Comparison of ENCODE assay signal across 17 mouse cellular contexts in genomic region chr2:25656691-25657090, GRCm38 (mm10). TPM values are rescaled to one million over a fixed set of nuclear protein-coding genes. Genes with fewer than 3 reads are reported as not detected.
DNase-seq lines count a peak whose midpoint lies in the region; ATAC-seq lines count a peak whose summit lies in the region.
"Had no signal": no experiment of that assay in that cellular context is flagged by ENCODE, and none has a peak within 500 bp of the region (broad histone marks: within the 10 kb centered on the region; RNA-seq: fewer than 3 reads in every experiment).

No protein-coding gene starts in this region.

- H3K4me2 ChIP-seq in midbrain, embryonic 15.5 days: no peak overlapping the region
- no peak overlapping the region for H3K4me2 ChIP-seq in midbrain, embryonic 11.5 days
- H3K4me2 ChIP-seq: embryonic facial prominence, embryonic 12.5 days; forebrain, embryonic 13.5 days; heart, embryonic 13.5 days; limb, embryonic 15.5 days had no signal

- no peaks in the 10 kb centered on the region for H3K36me3 ChIP-seq in midbrain, embryonic 15.5 days (replicated peaks)
- no peaks in the 10 kb centered on the region for H3K36me3 ChIP-seq in midbrain, embryonic 11.5 days (ENCODE audit: control insufficient read depth, insufficient read depth, low read length)
- H3K36me3 ChIP-seq: embryonic facial prominence, embryonic 12.5 days; heart, embryonic 13.5 days; limb, embryonic 15.5 days had no signal

- ATAC-seq in midbrain, embryonic 15.5 days (replicated peaks): no peak
- ATAC-seq in midbrain, embryonic 11.5 days (ENCODE audit: low FRiP score): no peak
- ATAC-seq: forebrain, embryonic 13.5 days; hindbrain, embryonic 16.5 days had no signal

- DNase-seq in cerebellum, postnatal 10 days: peak; percentile 59 to 72
- no peak for DNase-seq in cerebellum, adult 8-10 months
- peak; percentile 32 for DNase-seq in left cerebral cortex, postnatal 4 days
- DNase-seq in left cerebral cortex, adult 11 months (ENCODE audit: low spot score): no peak
- peak; percentile 6 for DNase-seq in adipocyte (ENCODE audit: low spot score)
- DNase-seq in heart, postnatal 14 days: peak; percentile 39 to 65
- no peak for DNase-seq in midbrain, embryonic 11.5 days (ENCODE audit: low spot score, missing footprints)
- DNase-seq: spleen, adult 18-20 months had no signal

- H3K9ac ChIP-seq in midbrain, embryonic 15.5 days: no peak overlapping the region
- H3K9ac ChIP-seq in midbrain, embryonic 11.5 days (ENCODE audit: low read length): no peak overlapping the region
- H3K9ac ChIP-seq: embryonic facial prominence, embryonic 12.5 days; forebrain, embryonic 13.5 days; heart, embryonic 13.5 days; limb, embryonic 15.5 days had no signal

- no peak overlapping the region for H3K4me3 ChIP-seq in midbrain, embryonic 15.5 days
- no peak overlapping the region for H3K4me3 ChIP-seq in midbrain, embryonic 11.5 days (ENCODE audit: low read depth, low read length)
- H3K4me3 ChIP-seq: embryonic facial prominence, embryonic 12.5 days; forebrain, embryonic 13.5 days; heart, embryonic 13.5 days; limb, embryonic 15.5 days had no signal

- intact Hi-C loops in left cerebral cortex, postnatal 4 days (cut with DNase I): no loop called here
- intact Hi-C loops in heart, postnatal 14 days (cut with DNase I): no loop called here

- no peak overlapping the region for H3K27ac ChIP-seq in midbrain, embryonic 15.5 days
- H3K27ac ChIP-seq in midbrain, embryonic 11.5 days (ENCODE audit: low read depth, low read length): no peak overlapping the region
- H3K27ac ChIP-seq: embryonic facial prominence, embryonic 12.5 days; forebrain, embryonic 13.5 days; heart, embryonic 13.5 days; limb, embryonic 15.5 days had no signal

- no peaks in the 10 kb centered on the region for H3K27me3 ChIP-seq in midbrain, embryonic 15.5 days (replicated peaks)
- no peaks in the 10 kb centered on the region for H3K27me3 ChIP-seq in midbrain, embryonic 11.5 days (ENCODE audit: control insufficient read depth, insufficient read depth, low read length)
- H3K27me3 ChIP-seq: embryonic facial prominence, embryonic 12.5 days; forebrain, embryonic 13.5 days; limb, embryonic 15.5 days had no signal

- H3K9me3 ChIP-seq in midbrain, embryonic 15.5 days: no peaks in the 10 kb centered on the region
- H3K9me3 ChIP-seq in midbrain, embryonic 11.5 days (ENCODE audit: control insufficient read depth, low read length): no peaks in the 10 kb centered on the region
- H3K9me3 ChIP-seq: embryonic facial prominence, embryonic 12.5 days; forebrain, embryonic 13.5 days; heart, embryonic 13.5 days; limb, embryonic 15.5 days had no signal

- 85% methylated on average over 4 of the region's 4 CpGs for WGBS in midbrain, embryonic 15.5 days
- WGBS in midbrain, embryonic 11.5 days: 87% methylated on average over 4 of the region's 4 CpGs

- no peaks in the 10 kb centered on the region for H3K4me1 ChIP-seq in midbrain, embryonic 15.5 days
- H3K4me1 ChIP-seq in midbrain, embryonic 11.5 days (ENCODE audit: control insufficient read depth, insufficient read depth, low read length): no peaks in the 10 kb centered on the region
- H3K4me1 ChIP-seq: embryonic facial prominence, embryonic 12.5 days; forebrain, embryonic 13.5 days; heart, embryonic 13.5 days; limb, embryonic 15.5 days had no signal

RNA-seq across cellular contexts. Expression of gene Lcn5, which starts 1.1 kb away (rescaled TPM):
- total RNA-seq in left cerebral cortex, postnatal 4 days (2021): not detected
- total RNA-seq in heart, postnatal 14 days (2021): not detected
- polyA plus RNA-seq in midbrain, embryonic 15.5 days (2015; fragmentation: Nextera tagmentation; extraction: Ambion mirVana): not detected in 2 replicates
- polyA plus RNA-seq in midbrain, embryonic 11.5 days (2014; fragmentation: Nextera tagmentation; extraction: Ambion mirVana): not detected in 2 replicates
- total RNA-seq: monocyte, adult 5-6 weeks had no signal
- polyA plus RNA-seq: embryonic facial prominence, embryonic 12.5 days; forebrain, embryonic 13.5 days; heart, embryonic 13.5 days; hindbrain, embryonic 16.5 days; kidney, embryonic 14.5 days; limb, embryonic 15.5 days; testis, adult 2 months had no signal

RNA-seq across cellular contexts. Expression of gene Lcn8, which starts 3.8 kb away (rescaled TPM):
- total RNA-seq in left cerebral cortex, postnatal 4 days (2021): not detected
- total RNA-seq in heart, postnatal 14 days (2021): 1 to 10 TPM; 1.1 TPM
- polyA plus RNA-seq in midbrain, embryonic 15.5 days (2015; fragmentation: Nextera tagmentation; extraction: Ambion mirVana): not detected in 2 replicates
- not detected in 2 replicates for polyA plus RNA-seq in midbrain, embryonic 11.5 days (2014; fragmentation: Nextera tagmentation; extraction: Ambion mirVana)
- total RNA-seq: monocyte, adult 5-6 weeks had no signal
- polyA plus RNA-seq: forebrain, embryonic 13.5 days; heart, embryonic 13.5 days; hindbrain, embryonic 16.5 days; kidney, embryonic 14.5 days; limb, embryonic 15.5 days; testis, adult 2 months had no signal

RNA-seq across cellular contexts. Expression of gene Lcn6, which starts 19.9 kb away (rescaled TPM):
- total RNA-seq in left cerebral cortex, postnatal 4 days (2021): not detected
- not detected for total RNA-seq in heart, postnatal 14 days (2021)
- not detected in 2 replicates for polyA plus RNA-seq in midbrain, embryonic 15.5 days (2015; fragmentation: Nextera tagmentation; extraction: Ambion mirVana)
- polyA plus RNA-seq in midbrain, embryonic 11.5 days (2014; fragmentation: Nextera tagmentation; extraction: Ambion mirVana): not detected in 2 replicates
- total RNA-seq: monocyte, adult 5-6 weeks had no signal
- polyA plus RNA-seq: embryonic facial prominence, embryonic 12.5 days; forebrain, embryonic 13.5 days; heart, embryonic 13.5 days; hindbrain, embryonic 16.5 days; kidney, embryonic 14.5 days; limb, embryonic 15.5 days; testis, adult 2 months had no signal

RNA-seq across cellular contexts. Expression of gene Lcn10, which starts 25.8 kb away (rescaled TPM):
- not detected for total RNA-seq in left cerebral cortex, postnatal 4 days (2021)
- total RNA-seq in heart, postnatal 14 days (2021): not detected
- polyA plus RNA-seq in midbrain, embryonic 15.5 days (2015; fragmentation: Nextera tagmentation; extraction: Ambion mirVana): not detected in 2 replicates
- not detected in 2 replicates for polyA plus RNA-seq in midbrain, embryonic 11.5 days (2014; fragmentation: Nextera tagmentation; extraction: Ambion mirVana)
- total RNA-seq: monocyte, adult 5-6 weeks had no signal
- polyA plus RNA-seq: embryonic facial prominence, embryonic 12.5 days; forebrain, embryonic 13.5 days; heart, embryonic 13.5 days; hindbrain, embryonic 16.5 days; kidney, embryonic 14.5 days; limb, embryonic 15.5 days; testis, adult 2 months had no signal

RNA-seq across cellular contexts. Expression of gene Fcna, which starts 28.9 kb away (rescaled TPM):
- total RNA-seq in left cerebral cortex, postnatal 4 days (2021): 1 to 10 TPM; 1.0 to 1.6 TPM
- total RNA-seq in heart, postnatal 14 days (2021): 1 to 10 TPM; 6.3 TPM
- 3.5 and 4.6 TPM in 2 replicates for polyA plus RNA-seq in midbrain, embryonic 15.5 days (2015; fragmentation: Nextera tagmentation; extraction: Ambion mirVana)
- polyA plus RNA-seq in midbrain, embryonic 11.5 days (2014; fragmentation: Nextera tagmentation; extraction: Ambion mirVana): 1.3 and 1.6 TPM in 2 replicates
- total RNA-seq: monocyte, adult 5-6 weeks had no signal

Comparison
In these comparisons a context has a peak if more than half of its experiments do, and no peak if none do; other contexts are left out.
1. DNase-seq: peak in cerebellum, postnatal 10 days (2 of 2), left cerebral cortex, postnatal 4 days (single experiment), adipocyte (single experiment) and heart, postnatal 14 days (2 of 2); none in cerebellum, adult 8-10 months (single experiment), left cerebral cortex, adult 11 months (single experiment) and midbrain, embryonic 11.5 days (single experiment).